Mouse (Mus musculus): ENCODE results near the gene Irf3. TPM values are rescaled to one million over a fixed set of nuclear protein-coding genes. Genes with fewer than 3 reads are reported as not detected.

Gene Irf3
- polyA plus RNA-seq, 1 experiment from 2014 or later, result 70.3 TPM

DNA sequence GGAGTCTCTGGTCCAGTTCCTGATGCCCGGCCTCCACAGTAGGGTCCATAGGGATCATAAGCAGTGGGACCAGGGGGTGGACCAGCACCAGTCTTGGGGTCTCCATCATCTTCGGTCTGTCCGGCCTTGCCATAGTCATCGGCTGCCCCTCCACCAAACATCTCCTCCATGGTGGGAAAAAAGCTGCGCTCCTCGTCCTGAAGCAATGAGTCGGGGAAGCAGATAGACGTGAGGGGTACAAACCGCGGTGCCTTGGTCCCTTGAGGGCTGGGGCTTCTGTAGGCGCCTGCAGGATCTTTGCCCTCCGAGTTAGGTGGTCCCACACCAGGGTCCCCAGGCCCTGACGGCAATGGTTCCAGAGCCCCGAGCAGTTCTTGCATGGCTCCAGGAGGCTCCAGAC lies 50.0 kb downstream of the Irf3 start:
- Histone ChIP-seq H3K9me3 (no peaks in the 10 kb centered on the region), H3K4me3 (peak overlapping the region; percentile 23; the same call in 1 of the 2 replicates), H3K4me1 (peaks cover 42% of the 10 kb centered on the region), H3K36me3 (replicated peaks) (peaks cover 89% of the 10 kb centered on the region), H3K27me3 (replicated peaks; ENCODE audit: low read depth, poor library complexity, severe bottlenecking) (no peaks in the 10 kb centered on the region), H3K27ac (replicated peaks) (no peak overlapping the region)
- no peak for DNase-seq (ENCODE audit: low spot score)
- WGBS, result 97% methylated on average over 14 of the region's 14 CpGs

DNA sequence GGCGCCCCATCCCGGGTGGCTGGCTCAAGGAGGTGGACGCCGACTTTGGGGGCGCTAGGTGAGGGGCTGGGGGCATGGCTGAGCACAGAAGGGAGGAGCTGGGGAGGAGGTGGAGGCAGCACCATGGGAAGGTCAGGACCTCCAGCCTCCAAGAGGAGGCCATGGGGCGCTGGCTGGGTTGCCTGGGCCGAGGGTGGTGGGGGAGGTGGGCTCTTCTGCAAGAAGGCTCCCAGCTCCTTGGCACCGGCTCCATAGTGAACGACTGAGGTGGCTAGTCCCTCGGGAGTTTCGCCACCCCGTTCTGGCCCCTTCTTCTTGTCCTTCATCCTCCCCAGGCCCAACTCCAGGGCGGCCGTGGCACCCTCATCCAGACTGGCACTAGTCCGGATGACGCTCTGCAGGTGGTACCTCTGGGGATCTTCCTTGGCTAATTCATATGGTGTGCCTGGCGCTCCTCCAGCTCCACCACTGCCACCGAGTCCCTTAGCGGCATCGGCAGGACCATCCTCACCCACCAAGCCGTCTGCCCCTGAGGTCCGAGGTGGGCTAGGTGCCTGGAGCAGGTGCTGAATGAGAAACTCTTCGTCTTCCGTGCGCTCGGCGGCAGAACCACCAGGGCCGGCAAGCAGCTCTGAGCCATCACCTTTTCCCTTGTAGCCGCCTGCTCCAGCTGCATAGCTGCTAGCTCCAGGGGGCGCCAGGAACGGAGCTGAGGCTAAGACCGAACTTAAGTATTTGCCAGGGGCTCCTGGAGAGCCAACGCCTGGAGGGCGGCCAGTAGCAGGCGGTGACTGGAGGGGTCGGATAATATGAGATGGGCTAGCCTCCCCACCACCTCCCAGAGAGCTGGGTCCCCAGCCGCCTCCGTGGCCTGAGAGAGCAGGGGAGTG lies 50.8 kb downstream of the Irf3 start:
- 93% methylated on average over 38 of the region's 38 CpGs for WGBS
- peaks cover 42% of the 10 kb centered on the region for H3K4me1 ChIP-seq
- DNase-seq (ENCODE audit: low spot score), result no peak
- no peaks in the 10 kb centered on the region for H3K9me3 ChIP-seq
- peaks cover 82% of the 10 kb centered on the region for H3K36me3 ChIP-seq (replicated peaks)
- H3K27me3 ChIP-seq (replicated peaks; ENCODE audit: low read depth, poor library complexity, severe bottlenecking), result no peaks in the 10 kb centered on the region
- H3K27ac ChIP-seq (replicated peaks), result no peak overlapping the region
- peak overlapping the region; percentile 97; the same call in 1 of the 2 replicates for H3K4me3 ChIP-seq

DNA sequence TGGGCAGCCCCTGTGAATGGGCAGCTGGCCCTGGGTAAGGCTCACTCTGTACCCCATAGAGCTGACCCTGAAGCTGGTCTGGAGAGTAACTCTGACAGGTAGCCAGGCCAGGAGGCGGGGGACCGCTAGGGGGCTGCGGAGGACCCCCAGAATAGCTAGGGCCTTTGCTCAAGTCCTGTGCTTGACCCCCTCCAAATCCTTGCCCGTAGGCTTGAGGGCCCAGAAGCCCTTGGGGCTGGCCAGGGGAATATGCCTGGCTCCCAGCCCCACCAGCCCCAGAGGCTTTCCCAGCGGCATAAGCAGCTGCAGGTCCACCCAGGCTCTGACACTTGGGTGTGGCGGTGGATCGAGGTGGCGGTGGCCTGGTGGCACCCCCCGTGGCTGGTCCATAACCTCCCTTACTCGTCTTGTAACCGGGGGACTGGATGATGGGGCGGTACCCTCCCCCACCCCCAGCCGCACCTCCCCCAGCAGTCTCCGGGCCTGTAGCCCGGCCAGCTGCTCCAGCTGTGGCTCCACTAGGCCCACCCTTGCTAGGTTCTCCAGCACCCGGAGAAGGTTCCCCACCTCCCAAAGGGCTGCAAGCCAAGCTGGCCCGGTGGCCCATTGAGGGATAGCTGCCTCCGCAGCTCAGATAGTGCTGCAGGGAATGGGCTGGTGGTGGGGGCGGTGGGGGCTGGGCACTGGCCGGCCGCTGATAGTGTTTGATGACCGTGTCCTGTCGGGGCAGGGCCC lies 51.6 kb downstream of the Irf3 start:
- Histone ChIP-seq H3K36me3 (replicated peaks) (peaks cover 73% of the 10 kb centered on the region), H3K27ac (replicated peaks) (0 out of 2 replicates have a peak overlapping the region, but pooled peaks have one; percentile 24), H3K9me3 (no peaks in the 10 kb centered on the region), H3K4me1 (peaks cover 48% of the 10 kb centered on the region), H3K27me3 (replicated peaks; ENCODE audit: low read depth, poor library complexity, severe bottlenecking) (no peaks in the 10 kb centered on the region), H3K4me3 (peak overlapping the region; percentile 97)
- WGBS, result 97% methylated on average over 23 of the region's 23 CpGs
- DNase-seq (ENCODE audit: low spot score), result no peak

DNA sequence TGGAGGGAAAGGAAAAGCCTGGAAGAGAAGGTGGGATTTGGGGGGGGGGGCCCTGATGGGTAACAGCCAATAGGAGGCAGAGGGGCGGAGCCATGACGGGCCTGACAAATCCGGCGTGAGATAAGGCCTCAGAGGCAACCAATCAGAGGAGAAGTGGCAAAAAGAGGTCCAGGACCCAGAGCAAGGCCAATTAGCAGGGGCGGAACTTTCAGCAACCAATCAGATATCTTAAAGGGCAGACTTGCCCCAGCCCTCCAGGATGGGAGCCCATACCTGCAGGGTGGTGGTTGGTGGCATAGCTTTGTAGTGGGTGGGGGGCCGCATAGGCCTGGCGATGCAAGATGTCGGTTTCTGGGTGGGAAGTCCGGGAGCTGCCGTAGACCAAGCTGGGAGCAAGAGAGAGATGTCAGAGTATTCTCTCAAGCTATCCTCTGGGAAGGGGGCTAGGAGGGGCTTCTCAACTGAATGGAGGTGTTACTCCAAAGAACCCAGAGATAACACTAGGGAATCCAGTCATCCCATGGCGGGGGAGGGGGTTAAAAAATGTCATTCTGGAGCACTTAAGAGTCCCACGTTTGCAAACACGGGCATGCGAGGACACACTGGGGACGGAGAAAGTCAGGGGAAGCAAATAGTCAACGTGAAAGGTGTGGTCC lies 53.6 kb downstream of the Irf3 start:
- no peaks in the 10 kb centered on the region for H3K9me3 ChIP-seq
- peak overlapping the region; percentile 99 for H3K27ac ChIP-seq (replicated peaks)
- 3% methylated on average over 16 of the region's 16 CpGs for WGBS
- peak overlapping the region; percentile 97 for H3K4me3 ChIP-seq
- peaks cover 56% of the 10 kb centered on the region for H3K4me1 ChIP-seq
- H3K27me3 ChIP-seq (replicated peaks; ENCODE audit: low read depth, poor library complexity, severe bottlenecking), result no peaks in the 10 kb centered on the region
- DNase-seq (ENCODE audit: low spot score), result peak; percentile 92
- peaks cover 53% of the 10 kb centered on the region for H3K36me3 ChIP-seq (replicated peaks)

DNA sequence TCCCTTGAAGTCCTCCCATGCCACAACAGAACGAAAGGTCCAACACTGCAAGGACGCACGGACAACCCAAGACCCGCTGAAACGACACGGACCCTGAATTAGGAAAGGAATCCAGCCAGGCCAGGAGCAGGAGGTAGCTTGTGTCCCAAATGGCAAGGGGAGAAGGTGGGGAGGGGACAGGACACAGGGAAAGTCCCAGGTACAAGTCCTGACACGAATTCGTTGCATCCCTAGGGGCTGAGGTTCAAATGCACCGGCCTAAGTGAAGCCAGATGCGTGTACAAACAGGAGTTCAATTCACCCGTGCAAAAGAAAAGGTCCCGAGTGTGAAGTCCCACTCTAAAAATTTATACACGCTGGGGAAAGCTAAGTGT lies 54.1 kb downstream of the Irf3 start:
- Histone ChIP-seq H3K27me3 (replicated peaks; ENCODE audit: low read depth, poor library complexity, severe bottlenecking) (no peaks in the 10 kb centered on the region), H3K4me3 (peak overlapping the region; percentile 97), H3K36me3 (replicated peaks) (peaks cover 48% of the 10 kb centered on the region), H3K27ac (replicated peaks) (peak overlapping the region; percentile 99), H3K4me1 (peaks cover 53% of the 10 kb centered on the region), H3K9me3 (no peaks in the 10 kb centered on the region)
- peak; percentile 54 for DNase-seq (ENCODE audit: low spot score)
- WGBS, result 2% methylated on average over 13 of the region's 13 CpGs

Small RNA genes lying within 50 kb of the gene (microRNA-seq; reads per million reads assigned to microRNA genes)
- 1.5 reads per million for gene Mir7054

Other genes with a start within 250 kb of the Irf3 start
- 37.5 and 39.3 TPM in 2 replicates for gene Vrk3, start 249.2 kb upstream of the Irf3 start, polyA plus RNA-seq (2016; fragmentation: Nextera tagmentation; extraction: Ambion mirVana)
- gene Zfp473, start 246.6 kb upstream of the Irf3 start, polyA plus RNA-seq (2016; fragmentation: Nextera tagmentation; extraction: Ambion mirVana), result 3.6 and 4.2 TPM in 2 replicates
- gene Nup62, start 181.6 kb upstream of the Irf3 start, polyA plus RNA-seq (2016; fragmentation: Nextera tagmentation; extraction: Ambion mirVana), result 169 and 173 TPM in 2 replicates
- 1.0 and 1.5 TPM in 2 replicates for gene Il4i1, start 181.3 kb upstream of the Irf3 start, polyA plus RNA-seq (2016; fragmentation: Nextera tagmentation; extraction: Ambion mirVana)
- 3.2 and 3.6 TPM in 2 replicates for gene Atf5, start 181.0 kb upstream of the Irf3 start, polyA plus RNA-seq (2016; fragmentation: Nextera tagmentation; extraction: Ambion mirVana)
- 92.2 and 95.4 TPM in 2 replicates for gene Akt1s1, start 148.7 kb upstream of the Irf3 start, polyA plus RNA-seq (2016; fragmentation: Nextera tagmentation; extraction: Ambion mirVana)
- gene Tbc1d17, start 148.6 kb upstream of the Irf3 start, polyA plus RNA-seq (2016; fragmentation: Nextera tagmentation; extraction: Ambion mirVana), result 77.2 and 82.7 TPM in 2 replicates
- gene Pnkp, start 140.5 kb upstream of the Irf3 start, polyA plus RNA-seq (2016; fragmentation: Nextera tagmentation; extraction: Ambion mirVana), result 34.4 and 36.3 TPM in 2 replicates
- 514 and 525 TPM in 2 replicates for gene Ptov1, start 127.9 kb upstream of the Irf3 start, polyA plus RNA-seq (2016; fragmentation: Nextera tagmentation; extraction: Ambion mirVana)
- gene Med25, start 104.9 kb upstream of the Irf3 start, polyA plus RNA-seq (2016; fragmentation: Nextera tagmentation; extraction: Ambion mirVana), result 135 and 146 TPM in 2 replicates
- gene Fuz, start 101.6 kb upstream of the Irf3 start, polyA plus RNA-seq (2016; fragmentation: Nextera tagmentation; extraction: Ambion mirVana), result 17.6 and 20.1 TPM in 2 replicates
- gene Ap2a1, start 68.2 kb upstream of the Irf3 start, polyA plus RNA-seq (2016; fragmentation: Nextera tagmentation; extraction: Ambion mirVana), result 75.1 and 77.1 TPM in 2 replicates
- gene Tsks, start 54.4 kb upstream of the Irf3 start, polyA plus RNA-seq (2016; fragmentation: Nextera tagmentation; extraction: Ambion mirVana), result 0.14 and 0.30 TPM in 2 replicates
- 18.5 and 18.8 TPM in 2 replicates for gene Cpt1c, start 22.8 kb upstream of the Irf3 start, polyA plus RNA-seq (2016; fragmentation: Nextera tagmentation; extraction: Ambion mirVana)
- 968 and 991 TPM in 2 replicates for gene Prmt1, start 11.1 kb upstream of the Irf3 start, polyA plus RNA-seq (2016; fragmentation: Nextera tagmentation; extraction: Ambion mirVana)
- 87.0 and 90.7 TPM in 2 replicates for gene Bcl2l12, start 1.1 kb downstream of the Irf3 start, polyA plus RNA-seq (2016; fragmentation: Nextera tagmentation; extraction: Ambion mirVana)
- gene Scaf1, start 18.7 kb downstream of the Irf3 start, polyA plus RNA-seq (2016; fragmentation: Nextera tagmentation; extraction: Ambion mirVana), result 46.2 and 47.9 TPM in 2 replicates
- gene Rras, start 20.3 kb downstream of the Irf3 start, polyA plus RNA-seq (2016; fragmentation: Nextera tagmentation; extraction: Ambion mirVana), result 18.8 and 20.3 TPM in 2 replicates
- 13.4 and 14.9 TPM in 2 replicates for gene Prr12, start 55.2 kb downstream of the Irf3 start, polyA plus RNA-seq (2016; fragmentation: Nextera tagmentation; extraction: Ambion mirVana)
- 70.8 and 74.7 TPM in 2 replicates for gene Nosip, start 64.8 kb downstream of the Irf3 start, polyA plus RNA-seq (2016; fragmentation: Nextera tagmentation; extraction: Ambion mirVana)
- gene Prrg2, start 65.0 kb downstream of the Irf3 start, polyA plus RNA-seq (2016; fragmentation: Nextera tagmentation; extraction: Ambion mirVana), result 23.3 and 24.4 TPM in 2 replicates
- 144 and 156 TPM in 2 replicates for gene Rcn3, start 94.6 kb downstream of the Irf3 start, polyA plus RNA-seq (2016; fragmentation: Nextera tagmentation; extraction: Ambion mirVana)
- 6.0 and 7.0 TPM in 2 replicates for gene Fcgrt, start 106.2 kb downstream of the Irf3 start, polyA plus RNA-seq (2016; fragmentation: Nextera tagmentation; extraction: Ambion mirVana)
- gene Rps11, start 126.8 kb downstream of the Irf3 start, polyA plus RNA-seq (2016; fragmentation: Nextera tagmentation; extraction: Ambion mirVana), result 1,885 and 1,917 TPM in 2 replicates
- 1,273 and 1,282 TPM in 2 replicates for gene Rpl13a, start 131.1 kb downstream of the Irf3 start, polyA plus RNA-seq (2016; fragmentation: Nextera tagmentation; extraction: Ambion mirVana)
- gene Gm45713, start 138.6 kb downstream of the Irf3 start, polyA plus RNA-seq (2016; fragmentation: Nextera tagmentation; extraction: Ambion mirVana), result 0.31 TPM in 1 of 2 replicates, not detected in the other
- 0.97 and 1.8 TPM in 2 replicates for gene Flt3l, start 138.8 kb downstream of the Irf3 start, polyA plus RNA-seq (2016; fragmentation: Nextera tagmentation; extraction: Ambion mirVana)
- 99.6 and 103 TPM in 2 replicates for gene Pih1d1, start 156.7 kb downstream of the Irf3 start, polyA plus RNA-seq (2016; fragmentation: Nextera tagmentation; extraction: Ambion mirVana)
- gene Aldh16a1, start 156.9 kb downstream of the Irf3 start, polyA plus RNA-seq (2016; fragmentation: Nextera tagmentation; extraction: Ambion mirVana), result 65.3 and 71.7 TPM in 2 replicates
- gene Slc17a7, start 166.3 kb downstream of the Irf3 start, polyA plus RNA-seq (2016; fragmentation: Nextera tagmentation; extraction: Ambion mirVana), result 0.74 and 1.2 TPM in 2 replicates
- gene Gfy, start 181.9 kb downstream of the Irf3 start, polyA plus RNA-seq (2016; fragmentation: Nextera tagmentation; extraction: Ambion mirVana), result 0.10 and 0.29 TPM in 2 replicates
- not detected in 2 replicates for gene Pth2, start 183.3 kb downstream of the Irf3 start, polyA plus RNA-seq (2016; fragmentation: Nextera tagmentation; extraction: Ambion mirVana)
- gene Ccdc155, start 207.2 kb downstream of the Irf3 start, polyA plus RNA-seq (2016; fragmentation: Nextera tagmentation; extraction: Ambion mirVana), result 0.62 and 0.67 TPM in 2 replicates
- 1.2 and 2.0 TPM in 2 replicates for gene Dkkl1, start 214.5 kb downstream of the Irf3 start, polyA plus RNA-seq (2016; fragmentation: Nextera tagmentation; extraction: Ambion mirVana)
- 394 and 421 TPM in 2 replicates for gene Tead2, start 218.1 kb downstream of the Irf3 start, polyA plus RNA-seq (2016; fragmentation: Nextera tagmentation; extraction: Ambion mirVana)
- 0.50 and 0.88 TPM in 2 replicates for gene Cd37, start 241.5 kb downstream of the Irf3 start, polyA plus RNA-seq (2016; fragmentation: Nextera tagmentation; extraction: Ambion mirVana)
- gene Slc6a16, start 243.4 kb downstream of the Irf3 start, polyA plus RNA-seq (2016; fragmentation: Nextera tagmentation; extraction: Ambion mirVana), result 0.28 and 0.32 TPM in 2 replicates